Mouse (Mus musculus): ENCODE data around the gene Gpd1l. TPM values are rescaled to one million over a fixed set of nuclear protein-coding genes. Genes with fewer than 3 reads are reported as not detected.

Gpd1l gene
- polyA plus RNA-seq, 1 experiment: 3.8 TPM

- no peak for TF ChIP-seq FLI1 (IDR thresholded peaks at IDR 0.05; ENCODE audit: low read length)
- no peak for TF ChIP-seq GATA1 (IDR thresholded peaks at IDR 0.05; ENCODE audit: borderline replicate concordance, low read length)
- no peaks in the 10 kb centered on the region for H3K36me3 ChIP-seq (replicated peaks; ENCODE audit: low read length)
- no peak overlapping the region for H3K4me3 ChIP-seq (replicated peaks)
- peaks cover 14% of the 10 kb centered on the region for H3K4me1 ChIP-seq
- H3K9me3 ChIP-seq: no peaks in the 10 kb centered on the region
- peaks cover 30% of the 10 kb centered on the region for H3K27me3 ChIP-seq (replicated peaks)
Measured at GRCm38 (mm10) chr9:114854686-114855085, 79.1 kb downstream of the Gpd1l start.

DNA sequence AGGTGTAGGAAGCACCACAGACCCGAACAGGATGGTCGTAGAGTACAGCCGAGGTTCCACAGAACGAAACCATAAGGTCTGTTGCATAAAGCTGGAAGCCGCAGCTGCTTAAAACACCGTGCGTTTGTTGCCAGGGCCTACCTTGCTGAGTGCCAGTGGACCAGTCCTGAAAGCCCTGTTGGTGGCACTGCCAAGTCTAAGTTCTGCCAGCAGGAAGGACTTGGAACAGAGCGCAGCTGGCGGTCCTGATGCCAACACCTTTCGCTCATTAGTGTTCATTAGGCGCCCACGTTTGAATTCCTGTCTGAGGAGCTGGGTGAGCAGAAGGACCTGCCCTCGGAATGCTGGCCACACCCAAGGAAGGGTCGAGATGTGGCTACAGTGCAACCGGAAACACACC lies 80.5 kb downstream of the Gpd1l start:
- Histone ChIP-seq H3K4me3 (replicated peaks) (no peak overlapping the region), H3K9me3 (no peaks in the 10 kb centered on the region), H3K27me3 (replicated peaks) (peaks cover 28% of the 10 kb centered on the region), H3K4me1 (peaks cover 14% of the 10 kb centered on the region), H3K36me3 (replicated peaks; ENCODE audit: low read length) (no peaks in the 10 kb centered on the region)
- TF ChIP-seq FLI1 (IDR thresholded peaks at IDR 0.05; ENCODE audit: low read length): no peak
- TF ChIP-seq GATA1 (IDR thresholded peaks at IDR 0.05; ENCODE audit: borderline replicate concordance, low read length): no peak

DNA sequence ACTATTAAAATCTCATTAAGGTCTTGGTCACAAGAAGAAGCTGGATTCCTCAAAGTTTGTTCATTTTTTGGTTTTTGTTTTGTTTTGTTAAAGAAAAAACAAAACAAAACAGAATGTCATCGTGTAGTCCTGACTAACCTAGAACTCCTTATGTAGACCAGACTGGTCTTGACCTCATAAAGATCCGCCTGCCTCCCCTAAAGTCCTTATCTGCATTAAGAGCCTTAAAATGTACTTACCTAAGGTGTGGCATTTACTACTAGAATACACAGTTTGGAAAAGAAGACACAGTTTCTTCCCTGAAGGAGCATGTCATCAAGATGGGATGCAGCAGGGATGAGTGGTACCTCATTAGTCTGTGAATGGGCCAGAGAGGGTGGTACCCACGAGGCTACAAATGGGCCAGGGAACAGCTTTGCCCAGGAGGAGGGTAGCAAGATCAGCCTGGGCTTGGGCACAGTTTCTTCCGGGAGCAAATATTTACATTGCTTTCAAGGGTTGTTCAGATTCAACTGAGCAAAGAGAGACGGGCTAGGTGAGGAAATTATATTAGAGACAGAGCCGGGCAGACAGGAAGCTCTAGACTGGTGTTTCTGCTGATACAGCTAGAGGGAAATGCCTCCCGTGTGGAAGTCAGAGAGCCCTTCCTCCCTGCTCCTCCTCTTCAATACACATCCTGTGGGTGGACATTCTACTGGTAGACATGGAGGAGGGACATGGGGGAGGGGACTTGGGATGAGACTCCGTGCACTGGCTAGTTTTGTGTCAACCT lies 82.2 kb downstream of the Gpd1l start:
- Histone ChIP-seq H3K9me3 (no peaks in the 10 kb centered on the region), H3K27me3 (replicated peaks) (peaks cover 25% of the 10 kb centered on the region)

More for the DNA sequence above, 82.2 kb downstream of the Gpd1l start:
- H3K36me3 ChIP-seq (replicated peaks; ENCODE audit: low read length): no peaks in the 10 kb centered on the region
- TF ChIP-seq GATA1 (IDR thresholded peaks at IDR 0.05; ENCODE audit: borderline replicate concordance, low read length) (no peak), FLI1 (IDR thresholded peaks at IDR 0.05; ENCODE audit: low read length) (no peak)
- H3K4me1 ChIP-seq: peaks cover 14% of the 10 kb centered on the region
- peak overlapping the region; percentile 80 for H3K4me3 ChIP-seq (replicated peaks)

Other genes starting within 250 kb of the Gpd1l start
- gene Dync1li1, start 245.2 kb downstream of the Gpd1l start, polyA plus RNA-seq (2012; ENCODE audit: insufficient read depth, low replicate concordance): 12.7 and 15.1 TPM in 2 replicates
- gene Cmtm6, start 202.9 kb downstream of the Gpd1l start, polyA plus RNA-seq (2012; ENCODE audit: insufficient read depth, low replicate concordance): 4.9 and 10.3 TPM in 2 replicates
- gene Cmtm7, start 152.1 kb downstream of the Gpd1l start, polyA plus RNA-seq (2012; ENCODE audit: insufficient read depth, low replicate concordance): 103 and 110 TPM in 2 replicates
- gene Cmtm8, start 89.8 kb downstream of the Gpd1l start, polyA plus RNA-seq (2012; ENCODE audit: insufficient read depth, low replicate concordance): 3.0 TPM in 1 of 2 replicates, not detected in the other
- 0.25 and 1.2 TPM in 2 replicates for gene Osbpl10, start 44.6 kb upstream of the Gpd1l start, polyA plus RNA-seq (2012; ENCODE audit: insufficient read depth, low replicate concordance)
- gene Rps27rt, start 48.8 kb upstream of the Gpd1l start, polyA plus RNA-seq (2012; ENCODE audit: insufficient read depth, low replicate concordance): 2.1 TPM in 1 of 2 replicates, not detected in the other